Mouse (Mus musculus) pancreas, adult 10 weeks (tissue): Measurements from ENCODE around the gene Hist1h2bk. TPM values are rescaled to one million over a fixed set of nuclear protein-coding genes. Genes with fewer than 3 reads are reported as not detected.

Source experiments
- polyA plus RNA-seq: library from polyadenylated mRNA; stranded (reverse); fragments of 350-450 nt; fragmentation: Illumina TruSeq; extraction: RNeasy Lipid Tissue Mini Kit (QIAGEN cat#74804); gene quantifications from one replicate; pipeline ENCODE4 v1.2.3, GENCODE M21; 2015; ENCODE audit warnings: low read depth, low replicate concordance; ENCODE audit not compliant: insufficient read depth

Gene Hist1h2bk
- not detected for polyA plus RNA-seq

GRCm38 (mm10) chr13:22035267-22036148 is at the start of gene Hist1h2bk, which contains the start of gene Hist1h2ah:
TSS of gene Hist1h2bk (plus strand) at chr13:22035870.
TSS of gene Hist1h2ah (minus strand) at chr13:22035568.

GRCm38 (mm10) chr13:22009642-22010041 is 26.0 kb upstream of the Hist1h2bk start, which contains the start of gene Prss16:
TSS of gene Prss16 (minus strand) at chr13:22009742.

GRCm38 (mm10) chr13:22041142-22041536 is 5.5 kb downstream of the Hist1h2bk start, which contains the start of gene Hist1h4i:
TSS of gene Hist1h4i (minus strand) at chr13:22041362.

GRCm38 (mm10) chr13:22042568-22043502 is 7.2 kb downstream of the Hist1h2bk start, which contains the start of the genes Hist1h2ag and Hist1h2bj:
TSS of gene Hist1h2ag (minus strand) at chr13:22042944.
TSS of gene Hist1h2bj (plus strand) at chr13:22043214.

GRCm38 (mm10) chr13:22084140-22084539 is 48.5 kb downstream of the Hist1h2bk start, which contains the start of gene Vmn1r188:
TSS of gene Vmn1r188 (plus strand) at chr13:22084440.

Other genes starting within 250 kb of the Hist1h2bk start
- not detected for gene Hist1h2an, start 248.7 kb upstream of the Hist1h2bk start, polyA plus RNA-seq
- not detected for gene Hist1h2bp, start 248.4 kb upstream of the Hist1h2bk start, polyA plus RNA-seq
- not detected for gene Hist1h2bq, start 225.7 kb upstream of the Hist1h2bk start, polyA plus RNA-seq
- gene Hist1h2ao, start 225.4 kb upstream of the Hist1h2bk start, polyA plus RNA-seq = not detected
- gene Hist1h4m, start 224.1 kb upstream of the Hist1h2bk start, polyA plus RNA-seq = not detected
- not detected for gene Hist1h4n, start 203.7 kb upstream of the Hist1h2bk start, polyA plus RNA-seq
- not detected for gene Hist1h2ap, start 202.4 kb upstream of the Hist1h2bk start, polyA plus RNA-seq
- 0.76 TPM for gene Hist1h2br, start 202.1 kb upstream of the Hist1h2bk start, polyA plus RNA-seq
- gene Zfp184, start 90.8 kb upstream of the Hist1h2bk start, polyA plus RNA-seq = 1.2 TPM
- not detected for gene Pom121l2, start 54.7 kb upstream of the Hist1h2bk start, polyA plus RNA-seq
- 1.7 TPM for gene Prss16, start 26.1 kb upstream of the Hist1h2bk start, polyA plus RNA-seq
- gene Hist1h2ah, start 302 bp upstream of the Hist1h2bk start, polyA plus RNA-seq = not detected
- gene Hist1h4i, start 5.5 kb downstream of the Hist1h2bk start, polyA plus RNA-seq = 2.7 TPM
- not detected for gene Hist1h2ag, start 7.1 kb downstream of the Hist1h2bk start, polyA plus RNA-seq
- gene Hist1h2bj, start 7.3 kb downstream of the Hist1h2bk start, polyA plus RNA-seq = not detected
- gene Vmn1r188, start 48.6 kb downstream of the Hist1h2bk start, polyA plus RNA-seq = not detected
- not detected for gene Vmn1r189, start 70.0 kb downstream of the Hist1h2bk start, polyA plus RNA-seq
- not detected for gene Vmn1r191, start 148.1 kb downstream of the Hist1h2bk start, polyA plus RNA-seq
- gene Vmn1r192, start 155.3 kb downstream of the Hist1h2bk start, polyA plus RNA-seq = not detected
- not detected for gene Vmn1r193, start 187.3 kb downstream of the Hist1h2bk start, polyA plus RNA-seq
- not detected for gene Vmn1r194, start 208.3 kb downstream of the Hist1h2bk start, polyA plus RNA-seq
- gene Vmn1r195, start 234.7 kb downstream of the Hist1h2bk start, polyA plus RNA-seq = not detected